Mouse (Mus musculus): ENCODE results near the gene Lrrc8d.

GRCm38 (mm10) chr5:105874476-105874875 is 174.7 kb downstream of the Lrrc8d start:
- TF ChIP-seq CTCF (IDR thresholded peaks at IDR 0.05; ENCODE audit: borderline replicate concordance, insufficient read depth, low read length) (no peak), POLR2A (IDR thresholded peaks at IDR 0.05; ENCODE audit: low read depth, low read length) (no peak)

Measured in embryonic fibroblast, embryonic 13.5 days (primary cell).